Mouse (Mus musculus) megakaryocyte, embryonic 14.5 days (primary cell): Measurements from ENCODE around the gene Trim65.

Experiments
- FLI1 ChIP-seq: IDR thresholded peaks from 2 replicates; pipeline ENCODE4 v1.6.1; 2012; ENCODE audit warnings: low read length, inconsistent platforms, mixed read lengths
- GATA1 ChIP-seq: IDR thresholded peaks from 3 replicates; pipeline ENCODE4 v1.6.1; 2012; ENCODE audit warnings: mixed read lengths, low read length, inconsistent platforms, borderline replicate concordance

DNA sequence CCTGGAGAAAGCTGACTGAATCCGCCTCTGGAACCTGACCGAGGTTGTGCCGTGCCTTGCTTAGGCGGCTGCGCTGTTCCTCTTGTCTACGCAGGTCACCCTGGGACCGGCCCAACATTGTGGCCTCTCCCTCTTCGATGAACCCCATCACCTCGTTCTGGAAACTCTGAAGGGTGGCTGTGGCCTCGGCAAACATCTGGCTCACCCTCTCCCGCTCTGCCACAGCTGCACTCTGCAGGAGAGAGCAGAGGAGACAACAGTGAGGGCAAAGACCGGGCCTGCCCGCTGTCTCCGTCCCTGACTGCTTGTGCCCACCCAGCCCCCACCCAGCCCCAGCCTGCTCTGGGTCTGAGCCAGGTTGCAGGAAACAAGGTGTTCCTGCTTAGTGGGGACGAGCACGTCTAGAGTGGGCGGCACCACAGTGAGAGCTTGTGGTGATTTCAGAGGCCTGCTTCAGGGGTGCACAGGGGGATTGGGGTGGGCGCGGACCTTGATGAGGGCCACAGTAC is 23.1 kb downstream of the Trim65 start:
- TF ChIP-seq GATA1 (no peak), FLI1 (no peak)
